25 mouse cellular contexts compared by ENCODE assay signal in the genomic region with DNA sequence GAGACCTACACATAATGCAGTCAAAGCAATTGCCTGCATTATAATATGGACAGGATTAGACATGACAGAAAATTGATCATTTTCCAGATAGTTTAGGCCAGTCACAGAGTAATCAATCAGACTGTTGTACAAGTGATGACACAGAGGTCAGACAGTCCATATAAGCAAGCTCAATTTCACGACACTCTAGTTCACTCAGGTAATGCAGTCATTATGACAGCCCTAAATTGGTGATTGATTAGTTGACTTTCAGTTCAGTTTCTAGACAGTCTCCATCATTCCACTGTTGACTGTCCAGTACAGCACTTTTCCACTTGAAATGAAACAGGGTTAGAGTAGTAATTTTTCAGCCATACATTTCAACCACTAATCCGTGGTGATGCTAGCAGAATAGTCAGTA.
A peak's percentile ranks its signal among the peaks of the same experiment; 100 is the strongest.
DNase-seq lines count a peak whose midpoint lies in the region; ATAC-seq lines count a peak whose summit lies in the region.
"Had no signal": no experiment of that assay in that cellular context is flagged by ENCODE, and none has a peak within 500 bp of the region (broad histone marks: within the 10 kb centered on the region; RNA-seq: fewer than 3 reads in every experiment).

No protein-coding gene starts in this region.

- no peaks in the 10 kb centered on the region for H3K27me3 ChIP-seq in embryonic facial prominence, embryonic 11.5 days (ENCODE audit: control insufficient read depth, insufficient read depth, low read length)
- no peaks in the 10 kb centered on the region for H3K27me3 ChIP-seq in embryonic facial prominence, embryonic 10.5 days (replicated peaks; ENCODE audit: low read depth, poor library complexity, severe bottlenecking)
- H3K27me3 ChIP-seq in hindbrain, embryonic 11.5 days (ENCODE audit: control insufficient read depth, insufficient read depth, low read length): no peaks in the 10 kb centered on the region
- H3K27me3 ChIP-seq in hindbrain, embryonic 10.5 days (ENCODE audit: insufficient read depth, poor library complexity, severe bottlenecking): no peaks in the 10 kb centered on the region
- no peaks in the 10 kb centered on the region for H3K27me3 ChIP-seq in hindbrain, embryonic 13.5 days
- H3K27me3 ChIP-seq in hindbrain, embryonic 16.5 days (replicated peaks; ENCODE audit: control insufficient read depth, insufficient read depth, low read length): no peaks in the 10 kb centered on the region
- no peaks in the 10 kb centered on the region for H3K27me3 ChIP-seq in midbrain, embryonic 12.5 days
- H3K27me3 ChIP-seq in midbrain, embryonic 16.5 days (ENCODE audit: control insufficient read depth, insufficient read depth, low read depth, low read length): no peaks in the 10 kb centered on the region
- H3K27me3 ChIP-seq: CH12.LX; embryonic facial prominence, embryonic 12.5 days had no signal

- no peak overlapping the region for H3K4me3 ChIP-seq in embryonic facial prominence, embryonic 11.5 days (ENCODE audit: low read depth, low read length)
- H3K4me3 ChIP-seq in embryonic facial prominence, embryonic 10.5 days: no peak overlapping the region
- H3K4me3 ChIP-seq in hindbrain, embryonic 11.5 days (ENCODE audit: low read depth, low read length): no peak overlapping the region
- H3K4me3 ChIP-seq in hindbrain, embryonic 10.5 days: no peak overlapping the region
- H3K4me3 ChIP-seq in hindbrain, embryonic 13.5 days: no peak overlapping the region
- H3K4me3 ChIP-seq in hindbrain, embryonic 16.5 days (ENCODE audit: low read length): no peak overlapping the region
- H3K4me3 ChIP-seq in midbrain, embryonic 12.5 days: no peak overlapping the region
- no peak overlapping the region for H3K4me3 ChIP-seq in midbrain, embryonic 16.5 days (ENCODE audit: low read depth, low read length)
- H3K4me3 ChIP-seq: embryonic facial prominence, embryonic 12.5 days had no signal

- H3K4me2 ChIP-seq in embryonic facial prominence, embryonic 11.5 days (ENCODE audit: low read depth, low read length): no peak overlapping the region
- no peak overlapping the region for H3K4me2 ChIP-seq in hindbrain, embryonic 11.5 days (replicated peaks; ENCODE audit: low read depth, low read length)
- no peak overlapping the region for H3K4me2 ChIP-seq in hindbrain, embryonic 13.5 days
- H3K4me2 ChIP-seq in hindbrain, embryonic 16.5 days (ENCODE audit: low read length): no peak overlapping the region
- no peak overlapping the region for H3K4me2 ChIP-seq in midbrain, embryonic 12.5 days (replicated peaks)
- H3K4me2 ChIP-seq in midbrain, embryonic 16.5 days (ENCODE audit: low read length): no peak overlapping the region
- H3K4me2 ChIP-seq: embryonic facial prominence, embryonic 12.5 days had no signal

- no peaks in the 10 kb centered on the region for H3K36me3 ChIP-seq in embryonic facial prominence, embryonic 11.5 days (replicated peaks; ENCODE audit: control insufficient read depth, insufficient read depth, low read depth, low read length)
- H3K36me3 ChIP-seq in embryonic facial prominence, embryonic 10.5 days (replicated peaks): no peaks in the 10 kb centered on the region
- no peaks in the 10 kb centered on the region for H3K36me3 ChIP-seq in hindbrain, embryonic 11.5 days (ENCODE audit: control insufficient read depth, insufficient read depth, low read length)
- H3K36me3 ChIP-seq in hindbrain, embryonic 10.5 days: no peaks in the 10 kb centered on the region
- no peaks in the 10 kb centered on the region for H3K36me3 ChIP-seq in hindbrain, embryonic 13.5 days
- H3K36me3 ChIP-seq in hindbrain, embryonic 16.5 days (ENCODE audit: control insufficient read depth, insufficient read depth, low read length): no peaks in the 10 kb centered on the region
- no peaks in the 10 kb centered on the region for H3K36me3 ChIP-seq in midbrain, embryonic 12.5 days
- no peaks in the 10 kb centered on the region for H3K36me3 ChIP-seq in midbrain, embryonic 16.5 days (ENCODE audit: control insufficient read depth, insufficient read depth, low read length)
- H3K36me3 ChIP-seq: embryonic facial prominence, embryonic 12.5 days; G1E had no signal

- H3K27ac ChIP-seq in embryonic facial prominence, embryonic 11.5 days (replicated peaks; ENCODE audit: low read depth, low read length): no peak overlapping the region
- H3K27ac ChIP-seq in embryonic facial prominence, embryonic 10.5 days (replicated peaks): no peak overlapping the region
- no peak overlapping the region for H3K27ac ChIP-seq in hindbrain, embryonic 11.5 days (ENCODE audit: low read depth, low read length)
- no peak overlapping the region for H3K27ac ChIP-seq in hindbrain, embryonic 10.5 days
- no peak overlapping the region for H3K27ac ChIP-seq in hindbrain, embryonic 13.5 days
- no peak overlapping the region for H3K27ac ChIP-seq in hindbrain, embryonic 16.5 days (ENCODE audit: low read depth, low read length)
- no peak overlapping the region for H3K27ac ChIP-seq in midbrain, embryonic 12.5 days (replicated peaks)
- no peak overlapping the region for H3K27ac ChIP-seq in midbrain, embryonic 16.5 days (ENCODE audit: low read length)
- H3K27ac ChIP-seq: embryonic facial prominence, embryonic 12.5 days had no signal

- 70% methylated on average over 2 of the region's 2 CpGs for WGBS in embryonic facial prominence, embryonic 11.5 days
- 78% methylated on average over 2 of the region's 2 CpGs for WGBS in embryonic facial prominence, embryonic 10.5 days
- 77% methylated on average over 2 of the region's 2 CpGs for WGBS in hindbrain, embryonic 11.5 days
- WGBS in hindbrain, embryonic 10.5 days: 86% methylated on average over 2 of the region's 2 CpGs
- WGBS in hindbrain, embryonic 13.5 days: 69% methylated on average over 2 of the region's 2 CpGs
- 78% methylated on average over 2 of the region's 2 CpGs for WGBS in hindbrain, embryonic 16.5 days
- 75% methylated on average over 2 of the region's 2 CpGs for WGBS in midbrain, embryonic 12.5 days
- WGBS in midbrain, embryonic 16.5 days: 87% methylated on average over 2 of the region's 2 CpGs

- ATAC-seq in embryonic facial prominence, embryonic 11.5 days (replicated peaks; ENCODE audit: insufficient number of reproducible peaks, low FRiP score, low TSS enrichment, low read depth): 0 out of 2 replicates have a peak, but pooled peaks have one; percentile 34
- ATAC-seq in hindbrain, embryonic 11.5 days (ENCODE audit: low FRiP score): peak; percentile 68
- ATAC-seq in hindbrain, embryonic 13.5 days (ENCODE audit: low FRiP score): 0 out of 2 replicates have a peak, but pooled peaks have one; percentile 43
- no peak for ATAC-seq in hindbrain, embryonic 16.5 days
- 0 out of 2 replicates have a peak, but pooled peaks have one; percentile 16 for ATAC-seq in midbrain, embryonic 12.5 days (ENCODE audit: low FRiP score, low read depth)
- ATAC-seq in midbrain, embryonic 16.5 days: no peak
- ATAC-seq: activated CD4-positive, CD25-positive, alpha-beta regulatory T cell, adult 4 months; CD4-positive, CD25-positive, alpha-beta regulatory T cell, adult 4 months; forebrain, embryonic 14.5 days; forebrain, postnatal 0 days; Patski had no signal

- H3K9me3 ChIP-seq in embryonic facial prominence, embryonic 11.5 days (replicated peaks; ENCODE audit: control insufficient read depth, low read length): no peaks in the 10 kb centered on the region
- no peaks in the 10 kb centered on the region for H3K9me3 ChIP-seq in embryonic facial prominence, embryonic 10.5 days
- no peaks in the 10 kb centered on the region for H3K9me3 ChIP-seq in hindbrain, embryonic 11.5 days (ENCODE audit: control insufficient read depth, low read length)
- H3K9me3 ChIP-seq in hindbrain, embryonic 10.5 days: no peaks in the 10 kb centered on the region
- H3K9me3 ChIP-seq in hindbrain, embryonic 13.5 days: no peaks in the 10 kb centered on the region
- no peaks in the 10 kb centered on the region for H3K9me3 ChIP-seq in hindbrain, embryonic 16.5 days (ENCODE audit: control insufficient read depth, low read length)
- no peaks in the 10 kb centered on the region for H3K9me3 ChIP-seq in midbrain, embryonic 12.5 days
- H3K9me3 ChIP-seq in midbrain, embryonic 16.5 days (replicated peaks; ENCODE audit: control insufficient read depth, low read length, poor library complexity, severe bottlenecking): no peaks in the 10 kb centered on the region
- H3K9me3 ChIP-seq: embryonic facial prominence, embryonic 12.5 days had no signal

- H3K9ac ChIP-seq in embryonic facial prominence, embryonic 11.5 days (replicated peaks; ENCODE audit: low read length): no peak overlapping the region
- H3K9ac ChIP-seq in hindbrain, embryonic 11.5 days (ENCODE audit: low read depth, low read length): no peak overlapping the region
- no peak overlapping the region for H3K9ac ChIP-seq in hindbrain, embryonic 13.5 days
- H3K9ac ChIP-seq in hindbrain, embryonic 16.5 days (ENCODE audit: low read depth, low read length): no peak overlapping the region
- no peak overlapping the region for H3K9ac ChIP-seq in midbrain, embryonic 12.5 days (replicated peaks)
- H3K9ac ChIP-seq in midbrain, embryonic 16.5 days (ENCODE audit: low read depth, low read length): no peak overlapping the region
- H3K9ac ChIP-seq: embryonic facial prominence, embryonic 12.5 days; forebrain, postnatal 0 days had no signal

- no peaks in the 10 kb centered on the region for H3K4me1 ChIP-seq in embryonic facial prominence, embryonic 11.5 days (ENCODE audit: control insufficient read depth, insufficient read depth, low read length)
- no peaks in the 10 kb centered on the region for H3K4me1 ChIP-seq in embryonic facial prominence, embryonic 10.5 days
- H3K4me1 ChIP-seq in hindbrain, embryonic 11.5 days (replicated peaks; ENCODE audit: control insufficient read depth, insufficient read depth, low read length): no peaks in the 10 kb centered on the region
- no peaks in the 10 kb centered on the region for H3K4me1 ChIP-seq in hindbrain, embryonic 10.5 days (replicated peaks)
- H3K4me1 ChIP-seq in hindbrain, embryonic 13.5 days (replicated peaks): no peaks in the 10 kb centered on the region
- H3K4me1 ChIP-seq in hindbrain, embryonic 16.5 days (ENCODE audit: control insufficient read depth, insufficient read depth, low read depth, low read length): no peaks in the 10 kb centered on the region
- H3K4me1 ChIP-seq in midbrain, embryonic 12.5 days: no peaks in the 10 kb centered on the region
- H3K4me1 ChIP-seq in midbrain, embryonic 16.5 days (ENCODE audit: control insufficient read depth, insufficient read depth, low read length): no peaks in the 10 kb centered on the region
- H3K4me1 ChIP-seq: embryonic facial prominence, embryonic 12.5 days had no signal

- no peak for DNase-seq in embryonic facial prominence, embryonic 11.5 days (ENCODE audit: low spot score)
- no peak for DNase-seq in embryonic facial prominence, embryonic 10.5 days (ENCODE audit: low spot score)
- DNase-seq in hindbrain, embryonic 11.5 days (ENCODE audit: low spot score): no peak
- no peak for DNase-seq in hindbrain, embryonic 10.5 days (ENCODE audit: low spot score)
- DNase-seq: adrenal gland, adult 8-10 months; adrenal gland, postnatal 14 days; adrenal gland, postnatal 36 days; B cell, adult 2 months; cerebellum, adult 11-12 months; cerebellum, adult 2 months; cerebellum, adult 9-10 months; cerebellum, postnatal 10 days; cerebellum, postnatal 25 days; forebrain, postnatal 0 days had no signal

Comparison
In these comparisons a context has a peak if more than half of its experiments do, and no peak if none do; other contexts are left out.
1. ATAC-seq: peak in embryonic facial prominence, embryonic 11.5 days (single experiment), hindbrain, embryonic 11.5 days (single experiment), hindbrain, embryonic 13.5 days (single experiment) and midbrain, embryonic 12.5 days (single experiment); none in hindbrain, embryonic 16.5 days (single experiment) and midbrain, embryonic 16.5 days (single experiment).